Mouse (Mus musculus) pancreas, adult 10 weeks (tissue): ENCODE results near the gene Olfr775. TPM values are rescaled to one million over a fixed set of nuclear protein-coding genes. Genes with fewer than 3 reads are reported as not detected.

Experiments
- polyA plus RNA-seq: library from polyadenylated mRNA; stranded (reverse); fragments of 350-450 nt; fragmentation: Illumina TruSeq; extraction: RNeasy Lipid Tissue Mini Kit (QIAGEN cat#74804); gene quantifications from one replicate; pipeline ENCODE4 v1.2.3, GENCODE M21; 2015; ENCODE audit warnings: low read depth, low replicate concordance; ENCODE audit not compliant: insufficient read depth

The Olfr775 gene
- not detected for polyA plus RNA-seq

DNA sequence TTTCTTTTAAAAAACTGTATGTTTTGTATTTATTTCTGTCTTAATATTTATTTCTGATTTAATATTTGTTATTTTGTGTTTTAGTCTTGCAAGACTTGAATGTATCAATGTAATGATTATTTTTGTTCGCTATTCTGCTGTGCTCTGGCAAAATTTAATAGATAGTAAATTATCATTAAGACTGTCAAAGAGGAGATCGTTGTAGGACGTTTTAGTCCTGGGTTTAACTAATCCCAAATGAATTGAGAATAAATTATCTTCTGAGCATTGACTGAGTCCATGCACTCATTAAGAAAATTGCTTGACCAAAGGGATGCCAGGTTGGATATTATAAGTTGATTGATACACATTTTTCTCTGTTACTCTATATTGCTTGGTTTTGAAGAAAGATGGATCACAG, at the start of gene Olfr775:
TSS of gene Olfr775 (plus strand) at position 301 of the 400 bp plus-strand sequence.

DNA sequence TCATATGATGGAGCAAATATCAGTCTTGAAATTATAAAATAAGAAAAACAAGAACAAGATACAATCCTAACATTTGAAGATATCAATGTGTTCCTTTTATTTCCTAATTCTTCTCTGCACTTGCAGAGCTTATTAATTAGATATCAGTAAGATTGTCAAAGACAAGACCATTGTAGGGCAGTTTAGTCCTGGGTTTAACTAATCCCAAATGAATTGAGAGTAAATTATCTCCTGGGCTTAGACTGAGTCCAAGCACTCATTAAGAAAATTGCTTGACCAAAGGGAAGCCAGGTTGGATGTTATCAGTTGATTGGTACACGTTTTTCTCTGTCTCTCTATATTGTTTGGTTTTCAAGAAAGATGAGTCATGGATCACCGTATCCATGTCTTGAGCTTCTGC, 12.3 kb upstream of the Olfr775 start, which contains the start of gene Olfr774:
TSS of gene Olfr774 (plus strand) at position 301 of the 400 bp plus-strand sequence.

DNA sequence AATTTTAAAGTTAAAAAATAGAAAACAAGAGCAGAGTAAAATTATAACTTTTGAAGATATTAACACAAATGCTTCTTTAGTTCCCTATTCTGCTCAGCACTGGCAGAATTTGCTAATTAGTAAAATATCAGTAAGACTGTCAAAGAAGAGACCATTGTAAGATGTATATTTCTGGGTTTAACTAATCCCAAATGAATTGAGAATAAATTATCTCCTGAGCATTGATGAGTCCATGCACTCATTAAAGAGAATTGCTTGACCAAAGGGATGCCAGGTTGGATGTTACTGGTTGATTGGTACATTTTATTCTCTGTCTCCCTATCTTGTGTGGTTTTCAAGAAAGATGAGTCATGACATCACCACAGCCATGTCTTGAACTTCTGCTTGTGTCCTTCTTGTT, 10.6 kb downstream of the Olfr775 start, which contains the start of gene Olfr776:
TSS of gene Olfr776 (plus strand) at position 301 of the 400 bp plus-strand sequence.

DNA sequence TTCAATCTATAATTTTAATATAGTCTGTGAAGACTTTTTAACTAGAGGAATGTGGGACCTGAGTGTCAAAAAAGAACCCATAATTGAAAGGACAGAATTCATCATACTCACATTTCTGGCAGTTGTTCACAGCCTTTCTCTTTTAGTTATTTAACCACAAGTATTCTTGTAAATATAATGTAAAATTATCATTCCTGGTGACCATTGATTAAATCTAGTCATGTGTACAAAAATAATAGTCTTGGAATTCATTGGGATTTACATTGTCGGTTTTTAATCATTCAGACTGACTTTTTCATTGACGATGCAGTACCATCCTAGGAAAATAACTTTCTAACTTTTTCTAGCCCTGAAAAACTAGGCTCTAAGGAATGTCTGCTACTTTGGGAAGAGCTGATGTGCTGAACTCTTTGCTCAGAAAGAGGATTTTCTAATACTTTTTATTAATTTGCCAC, 22.9 kb downstream of the Olfr775 start, which contains the start of gene Olfr777:
TSS of gene Olfr777 (minus strand) at position 405 of the 455 bp plus-strand sequence.

Other genes starting within 250 kb of the Olfr775 start
- gene Olfr763, start 237.6 kb upstream of the Olfr775 start, polyA plus RNA-seq = not detected
- not detected for gene Olfr764-ps1, start 208.5 kb upstream of the Olfr775 start, polyA plus RNA-seq
- not detected for gene Olfr765, start 198.4 kb upstream of the Olfr775 start, polyA plus RNA-seq
- gene Olfr766-ps1, start 179.4 kb upstream of the Olfr775 start, polyA plus RNA-seq = not detected
- not detected for gene Olfr767, start 165.5 kb upstream of the Olfr775 start, polyA plus RNA-seq
- not detected for gene Olfr768, start 149.0 kb upstream of the Olfr775 start, polyA plus RNA-seq
- gene Olfr769, start 130.6 kb upstream of the Olfr775 start, polyA plus RNA-seq = not detected
- not detected for gene Olfr770, start 109.4 kb upstream of the Olfr775 start, polyA plus RNA-seq
- gene Olfr771, start 83.7 kb upstream of the Olfr775 start, polyA plus RNA-seq = not detected
- gene Olfr772, start 70.5 kb upstream of the Olfr775 start, polyA plus RNA-seq = not detected
- gene Olfr773, start 61.0 kb upstream of the Olfr775 start, polyA plus RNA-seq = not detected
- gene Olfr774, start 12.2 kb upstream of the Olfr775 start, polyA plus RNA-seq = not detected
- not detected for gene Olfr776, start 10.7 kb downstream of the Olfr775 start, polyA plus RNA-seq
- gene Olfr777, start 23.1 kb downstream of the Olfr775 start, polyA plus RNA-seq = not detected
- not detected for gene Olfr780, start 69.7 kb downstream of the Olfr775 start, polyA plus RNA-seq
- not detected for gene Olfr781, start 80.4 kb downstream of the Olfr775 start, polyA plus RNA-seq
- not detected for gene Olfr782, start 100.4 kb downstream of the Olfr775 start, polyA plus RNA-seq
- gene Olfr784, start 135.7 kb downstream of the Olfr775 start, polyA plus RNA-seq = not detected
- gene Olfr785, start 157.0 kb downstream of the Olfr775 start, polyA plus RNA-seq = not detected
- not detected for gene Olfr786, start 178.9 kb downstream of the Olfr775 start, polyA plus RNA-seq
- gene Olfr787, start 213.4 kb downstream of the Olfr775 start, polyA plus RNA-seq = not detected
- gene Olfr788, start 222.6 kb downstream of the Olfr775 start, polyA plus RNA-seq = not detected
- gene Olfr789, start 236.3 kb downstream of the Olfr775 start, polyA plus RNA-seq = not detected